Mouse (Mus musculus): ENCODE data around the gene Naa20. TPM values are rescaled to one million over a fixed set of nuclear protein-coding genes. Genes with fewer than 3 reads are reported as not detected.

Gene Naa20
- polyA plus RNA-seq, 2 experiments: 29.9 to 70.2 TPM

DNA sequence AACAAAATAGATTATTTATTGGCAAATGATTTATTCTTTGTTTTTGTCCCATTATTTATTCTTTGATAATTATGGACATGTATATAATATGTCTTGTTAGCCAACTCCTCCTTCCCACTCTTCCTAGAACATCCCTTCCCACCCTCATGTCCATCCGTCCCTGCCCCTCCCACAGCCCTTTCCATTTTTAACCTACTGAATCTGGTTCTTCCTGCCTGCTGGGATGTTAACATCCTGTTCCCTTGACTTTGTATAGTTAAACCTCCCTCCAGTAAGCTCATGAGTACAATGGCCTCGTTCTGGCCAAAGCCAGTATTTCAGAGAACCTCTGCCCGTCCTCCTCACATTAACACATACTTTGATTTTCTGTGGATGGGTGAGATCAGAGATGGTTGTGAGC lies 39.5 kb downstream of the Naa20 start:
- no peak overlapping the region for H3K9ac ChIP-seq (replicated peaks)
- WGBS (ENCODE audit: insufficient replicate concordance): 30% methylated on average over 3 of the region's 3 CpGs
- no peak for DNase-seq (ENCODE audit: low read depth in 3 of 3, low spot score in 3 of 3)

DNA sequence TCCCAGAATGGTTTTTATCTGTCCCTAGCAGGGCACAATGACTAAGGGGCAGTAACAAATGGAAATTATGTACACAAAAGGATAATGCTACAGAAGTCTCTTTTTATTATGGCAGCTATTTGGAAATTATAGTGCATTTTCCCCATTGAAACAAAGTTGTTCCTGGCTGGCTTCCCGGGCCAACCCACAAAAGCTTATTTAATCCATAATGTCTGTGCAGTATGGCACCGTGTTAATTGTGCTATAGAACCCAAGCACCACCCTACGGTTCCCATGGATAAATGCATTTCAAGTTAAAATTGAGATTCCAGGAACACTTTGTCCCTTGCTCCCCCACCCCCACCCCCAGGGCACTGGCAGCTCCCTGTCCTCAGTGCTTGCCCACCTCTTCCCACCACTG lies 42.4 kb downstream of the Naa20 start:
- Histone ChIP-seq H3K4me1 (replicated peaks; ENCODE audit: control insufficient read depth in 2 of 2, insufficient read depth in 2 of 2, low read length in 1 of 2) (no peaks in the 10 kb centered on the region), H3K27ac (no peak overlapping the region), H3K4me2 (ENCODE audit: low read depth) (no peak overlapping the region), H3K9ac (replicated peaks) (no peak overlapping the region), H3K9me3 (ENCODE audit: control insufficient read depth, low read length) (no peaks in the 10 kb centered on the region), H3K27me3 (ENCODE audit: control insufficient read depth, insufficient read depth, low read length) (no peaks in the 10 kb centered on the region), H3K4me3 (ENCODE audit: insufficient read depth in 1 of 2, low read depth in 2 of 2, low read length in 2 of 2) (no peak overlapping the region), H3K36me3 (replicated peaks; ENCODE audit: control insufficient read depth, insufficient read depth, low read depth) (no peaks in the 10 kb centered on the region)
- WGBS (ENCODE audit: insufficient replicate concordance): 68% methylated on average over 3 of the region's 3 CpGs
- ATAC-seq (ENCODE audit: insufficient read depth) (no peak), DNase-seq (ENCODE audit: low read depth in 3 of 3, low spot score in 3 of 3) (no peak)
- no peak for TF ChIP-seq EP300 (IDR thresholded peaks at IDR 0.05; ENCODE audit: low read depth)

More for the DNA sequence above, 39.5 kb downstream of the Naa20 start:
- Histone ChIP-seq H3K27me3 (ENCODE audit: control insufficient read depth, insufficient read depth, low read length) (no peaks in the 10 kb centered on the region), H3K4me2 (ENCODE audit: low read depth) (no peak overlapping the region), H3K27ac (no peak overlapping the region), H3K9me3 (ENCODE audit: control insufficient read depth, low read length) (no peaks in the 10 kb centered on the region), H3K4me3 (ENCODE audit: insufficient read depth in 1 of 2, low read depth in 2 of 2, low read length in 2 of 2) (no peak overlapping the region), H3K4me1 (replicated peaks; ENCODE audit: control insufficient read depth in 2 of 2, insufficient read depth in 2 of 2, low read length in 1 of 2) (no peaks in the 10 kb centered on the region), H3K36me3 (replicated peaks; ENCODE audit: control insufficient read depth, insufficient read depth, low read depth) (no peaks in the 10 kb centered on the region)
- ATAC-seq (ENCODE audit: insufficient read depth): no peak
- TF ChIP-seq EP300 (IDR thresholded peaks at IDR 0.05; ENCODE audit: low read depth) (no peak), CTCF (IDR thresholded peaks at IDR 0.05; ENCODE audit: low read depth) (no peak)

DNA sequence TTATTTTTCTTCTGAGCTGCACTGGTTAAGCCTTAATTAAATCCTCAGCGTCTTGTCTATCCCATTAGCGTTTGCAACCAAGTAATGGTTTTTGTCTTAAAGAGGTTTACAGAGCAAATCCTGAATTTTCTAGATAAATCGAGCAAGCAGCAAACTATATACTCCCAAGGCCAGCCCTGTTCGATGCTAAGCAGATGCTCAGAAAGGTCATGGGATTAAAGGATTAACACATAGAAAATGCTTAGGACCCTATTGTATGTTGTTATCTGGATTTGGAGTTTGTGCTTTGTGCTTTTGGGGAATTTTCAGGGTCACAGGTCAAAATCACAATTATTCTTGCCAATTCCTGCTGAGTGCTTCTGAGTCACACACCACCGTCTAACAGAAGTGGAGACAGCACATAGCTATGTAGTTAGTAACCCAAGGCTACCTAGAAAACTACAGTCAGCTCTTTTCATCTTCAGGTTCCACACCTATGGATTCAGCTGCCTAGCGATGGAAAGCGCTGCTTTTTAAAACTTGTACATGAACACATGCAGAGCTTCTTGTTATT lies 46.6 kb downstream of the Naa20 start:
- TF ChIP-seq EP300 (IDR thresholded peaks at IDR 0.05; ENCODE audit: low read depth) (no peak), CTCF (IDR thresholded peaks at IDR 0.05; ENCODE audit: low read depth) (no peak)
- no peak overlapping the region for H3K27ac ChIP-seq
- DNase-seq (ENCODE audit: low read depth in 3 of 3, low spot score in 3 of 3) (no peak), ATAC-seq (ENCODE audit: insufficient read depth) (no peak)
- no peaks in the 10 kb centered on the region for H3K9me3 ChIP-seq (ENCODE audit: control insufficient read depth, low read length)
- no peak overlapping the region for H3K4me3 ChIP-seq (ENCODE audit: insufficient read depth in 1 of 2, low read depth in 2 of 2, low read length in 2 of 2)
- H3K27me3 ChIP-seq (ENCODE audit: control insufficient read depth, insufficient read depth, low read length): no peaks in the 10 kb centered on the region
- 64% methylated on average over 7 of the region's 7 CpGs for WGBS (ENCODE audit: insufficient replicate concordance)
- H3K4me1 ChIP-seq (replicated peaks; ENCODE audit: control insufficient read depth in 2 of 2, insufficient read depth in 2 of 2, low read length in 1 of 2): no peaks in the 10 kb centered on the region
- H3K4me2 ChIP-seq (ENCODE audit: low read depth): no peak overlapping the region
- no peak overlapping the region for H3K9ac ChIP-seq (replicated peaks)
- no peaks in the 10 kb centered on the region for H3K36me3 ChIP-seq (replicated peaks; ENCODE audit: control insufficient read depth, insufficient read depth, low read depth)

DNA sequence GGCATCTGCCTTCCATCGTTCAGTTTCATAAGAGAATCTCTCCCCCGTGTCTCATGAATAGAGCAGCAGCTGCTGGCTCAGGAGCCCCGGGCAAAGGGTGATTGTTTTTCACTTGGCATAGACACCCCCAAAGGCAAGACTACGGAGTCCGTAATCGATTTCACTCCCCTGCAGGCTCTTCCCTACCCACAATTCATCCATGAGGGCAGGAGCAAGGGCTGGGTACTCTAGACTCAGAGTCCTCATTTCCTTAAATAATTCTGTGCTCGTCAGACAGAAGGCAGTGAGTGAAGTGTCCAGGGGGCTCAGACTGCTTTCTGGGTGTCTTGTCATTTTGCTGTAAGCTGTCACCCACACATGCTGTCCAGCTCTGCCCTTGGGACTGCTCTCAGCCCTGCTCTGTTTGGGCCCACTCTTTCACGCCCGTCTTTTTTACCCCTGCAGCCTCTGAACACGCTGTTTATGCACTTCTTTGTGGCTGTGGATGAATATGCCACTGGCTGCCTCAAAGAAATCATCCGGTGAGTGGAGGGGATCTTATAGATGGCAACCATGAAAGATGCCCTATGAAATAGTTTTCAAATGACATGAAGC lies 47.7 kb downstream of the Naa20 start:
- ATAC-seq (ENCODE audit: insufficient read depth) (no peak), DNase-seq (ENCODE audit: low read depth in 3 of 3, low spot score in 3 of 3) (no peak)
- Histone ChIP-seq H3K27ac (no peak overlapping the region), H3K9me3 (ENCODE audit: control insufficient read depth, low read length) (no peaks in the 10 kb centered on the region), H3K4me2 (ENCODE audit: low read depth) (no peak overlapping the region), H3K4me1 (replicated peaks; ENCODE audit: control insufficient read depth in 2 of 2, insufficient read depth in 2 of 2, low read length in 1 of 2) (no peaks in the 10 kb centered on the region), H3K9ac (replicated peaks) (no peak overlapping the region), H3K27me3 (ENCODE audit: control insufficient read depth, insufficient read depth, low read length) (no peaks in the 10 kb centered on the region), H3K4me3 (ENCODE audit: insufficient read depth in 1 of 2, low read depth in 2 of 2, low read length in 2 of 2) (no peak overlapping the region), H3K36me3 (replicated peaks; ENCODE audit: control insufficient read depth, insufficient read depth, low read depth) (no peaks in the 10 kb centered on the region)
- TF ChIP-seq CTCF (IDR thresholded peaks at IDR 0.05; ENCODE audit: low read depth) (no peak), EP300 (IDR thresholded peaks at IDR 0.05; ENCODE audit: low read depth) (no peak)
- 59% methylated on average over 11 of the region's 11 CpGs for WGBS (ENCODE audit: insufficient replicate concordance)

DNA sequence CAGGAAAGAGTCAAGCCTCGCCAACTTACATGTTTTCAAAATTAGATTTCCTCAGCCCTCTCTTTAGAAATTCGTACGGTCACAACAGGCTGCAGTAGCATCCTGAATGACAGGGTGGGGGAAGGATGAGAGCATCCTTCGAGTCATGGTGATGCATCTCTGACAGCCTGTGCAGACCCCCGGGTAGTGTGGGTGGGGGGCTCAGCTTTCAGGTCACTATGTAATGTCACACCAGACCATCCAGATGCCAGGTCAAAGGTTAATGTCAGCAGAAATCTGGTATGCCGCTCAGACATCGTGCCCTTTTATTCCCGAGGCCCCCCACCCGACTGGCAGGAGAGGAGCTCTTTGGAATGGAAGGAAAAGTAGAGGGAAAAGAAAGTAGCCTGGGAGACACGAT lies 48.3 kb downstream of the Naa20 start:
- H3K36me3 ChIP-seq (replicated peaks; ENCODE audit: control insufficient read depth, insufficient read depth, low read depth): no peaks in the 10 kb centered on the region
- no peaks in the 10 kb centered on the region for H3K9me3 ChIP-seq (ENCODE audit: control insufficient read depth, low read length)
- no peak for ATAC-seq (ENCODE audit: insufficient read depth)
- no peaks in the 10 kb centered on the region for H3K4me1 ChIP-seq (replicated peaks; ENCODE audit: control insufficient read depth in 2 of 2, insufficient read depth in 2 of 2, low read length in 1 of 2)
- no peak overlapping the region for H3K9ac ChIP-seq (replicated peaks)
- no peaks in the 10 kb centered on the region for H3K27me3 ChIP-seq (ENCODE audit: control insufficient read depth, insufficient read depth, low read length)
- no peak overlapping the region for H3K4me2 ChIP-seq (ENCODE audit: low read depth)
- TF ChIP-seq EP300 (IDR thresholded peaks at IDR 0.05; ENCODE audit: low read depth) (no peak), CTCF (IDR thresholded peaks at IDR 0.05; ENCODE audit: low read depth) (no peak)
- DNase-seq (ENCODE audit: low read depth in 3 of 3, low spot score in 3 of 3): no peak
- 52% methylated on average over 10 of the region's 10 CpGs for WGBS (ENCODE audit: insufficient replicate concordance)
- H3K4me3 ChIP-seq (ENCODE audit: insufficient read depth in 1 of 2, low read depth in 2 of 2, low read length in 2 of 2): no peak overlapping the region
- no peak overlapping the region for H3K27ac ChIP-seq
